Mouse (Mus musculus): Measurements from ENCODE around the gene Grip2. TPM values are rescaled to one million over a fixed set of nuclear protein-coding genes. Genes with fewer than 3 reads are reported as not detected.

Grip2 gene
- polyA plus RNA-seq (2012; ENCODE audit: low replicate concordance): 0.11 and 0.12 TPM in 2 replicates

GRCm38 (mm10) chr6:91827016-91827570 is at the start of gene Grip2:
TSS of gene Grip2 (minus strand) at chr6:91827250.

Other genes with a start within 250 kb of the Grip2 start
- gene Slc6a6, start 143.2 kb downstream of the Grip2 start, polyA plus RNA-seq (2012; ENCODE audit: low replicate concordance): 36.5 and 50.0 TPM in 2 replicates
- 2.3 and 7.6 TPM in 2 replicates for gene Ccdc174, start 50.8 kb upstream of the Grip2 start, polyA plus RNA-seq (2012; ENCODE audit: low replicate concordance)
- gene 4930590J08Rik, start 75.6 kb upstream of the Grip2 start, polyA plus RNA-seq (2012; ENCODE audit: low replicate concordance): 0.06 TPM in 1 of 2 replicates, not detected in the other
- gene Fgd5, start 151.6 kb upstream of the Grip2 start, polyA plus RNA-seq (2012; ENCODE audit: low replicate concordance): 0.54 and 1.2 TPM in 2 replicates